Mouse (Mus musculus): Measurements from ENCODE around the gene Pdzd9. TPM values are rescaled to one million over a fixed set of nuclear protein-coding genes. Genes with fewer than 3 reads are reported as not detected.

Gene Pdzd9
- polyA plus RNA-seq, 1 experiment, result 0.11 TPM

DNA sequence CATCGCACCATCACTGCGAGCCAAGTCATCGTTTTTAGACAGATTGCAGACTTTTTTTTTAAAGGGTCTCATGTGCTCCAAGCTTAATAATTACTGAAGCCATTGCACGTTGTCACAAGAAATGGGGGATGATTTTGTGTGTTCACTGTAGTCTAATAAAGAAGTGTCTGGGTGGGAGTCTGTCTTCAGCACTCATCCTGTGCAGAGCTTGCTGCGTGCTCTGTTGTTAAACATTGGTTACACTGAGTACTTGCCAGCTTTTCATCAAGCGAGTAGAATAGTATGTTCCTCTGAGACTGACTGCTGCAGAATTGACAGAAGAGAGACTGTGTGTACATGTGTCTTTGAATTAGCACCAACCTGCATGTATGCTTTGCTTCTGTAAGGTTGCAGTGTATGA lies 15.1 kb upstream of the Pdzd9 start:
- Histone ChIP-seq H3K27me3 (ENCODE audit: control insufficient read depth, insufficient read depth, insufficient read length) (no peaks in the 10 kb centered on the region), H3K4me3 (ENCODE audit: insufficient read depth, poor library complexity, severe bottlenecking) (no peak overlapping the region), H3K79me3 (ENCODE audit: low read depth) (peaks cover 70% of the 10 kb centered on the region), H3K36me3 (ENCODE audit: control insufficient read depth, insufficient read depth) (no peaks in the 10 kb centered on the region), H3K79me2 (ENCODE audit: control insufficient read depth, insufficient read depth) (peaks cover 100% of the 10 kb centered on the region), H3ac (ENCODE audit: control insufficient read depth, insufficient read length, low read depth) (no peak overlapping the region)
- no peak for TF ChIP-seq CEBPB (IDR thresholded peaks at IDR 0.05; ENCODE audit: low read depth)
- TF ChIP-seq USF1 (IDR thresholded peaks at IDR 0.05; ENCODE audit: low read depth), result no peak
- TF ChIP-seq FOSL1 (IDR thresholded peaks at IDR 0.05; ENCODE audit: insufficient read depth, low read length, poor library complexity, severe bottlenecking), result no peak
- no peak for TF ChIP-seq MAX (IDR thresholded peaks at IDR 0.05)
- TF ChIP-seq CTCF (IDR thresholded peaks at IDR 0.05; ENCODE audit: control insufficient read depth, insufficient read depth, insufficient read length), result no peak
- no peak for TF ChIP-seq MYOD1 (IDR thresholded peaks at IDR 0.05; ENCODE audit: control insufficient read depth, insufficient read length, low read depth)
- TF ChIP-seq MYOG (IDR thresholded peaks at IDR 0.05; ENCODE audit: control insufficient read depth, extremely low read depth, insufficient read length), result no peak

DNA sequence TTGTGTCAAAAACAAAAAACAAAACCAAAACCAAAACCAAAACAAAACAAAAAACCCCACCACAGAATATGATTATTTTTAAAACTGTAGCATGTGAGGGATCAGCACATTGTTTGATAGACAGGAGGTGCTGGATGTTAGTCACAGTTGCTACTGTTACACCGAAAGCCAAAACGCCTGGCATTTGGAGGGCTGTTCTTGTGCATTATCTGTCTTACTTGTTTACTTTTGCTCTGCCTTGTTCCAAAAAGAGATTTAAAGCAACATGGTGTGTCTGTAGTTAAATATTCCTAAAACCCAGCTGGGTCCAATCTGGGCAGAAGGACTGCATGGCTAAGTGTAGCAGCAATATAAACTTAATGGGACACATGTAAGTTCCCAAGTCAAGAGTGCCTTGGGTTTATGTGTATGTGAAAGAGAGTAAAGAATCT lies 14.6 kb upstream of the Pdzd9 start:
- H3K36me3 ChIP-seq (ENCODE audit: control insufficient read depth, insufficient read depth), result no peaks in the 10 kb centered on the region
- H3K27me3 ChIP-seq (ENCODE audit: control insufficient read depth, insufficient read depth, insufficient read length), result no peaks in the 10 kb centered on the region
- TF ChIP-seq MAX (IDR thresholded peaks at IDR 0.05) (no peak), MYOG (IDR thresholded peaks at IDR 0.05; ENCODE audit: control insufficient read depth, extremely low read depth, insufficient read length) (no peak), CTCF (IDR thresholded peaks at IDR 0.05; ENCODE audit: control insufficient read depth, insufficient read depth, insufficient read length) (no peak)
- no peak overlapping the region for H3ac ChIP-seq (ENCODE audit: control insufficient read depth, insufficient read length, low read depth)
- H3K4me3 ChIP-seq (ENCODE audit: insufficient read depth, poor library complexity, severe bottlenecking), result no peak overlapping the region
- H3K79me3 ChIP-seq (ENCODE audit: low read depth), result peaks cover 71% of the 10 kb centered on the region
- peaks cover 100% of the 10 kb centered on the region for H3K79me2 ChIP-seq (ENCODE audit: control insufficient read depth, insufficient read depth)

DNA sequence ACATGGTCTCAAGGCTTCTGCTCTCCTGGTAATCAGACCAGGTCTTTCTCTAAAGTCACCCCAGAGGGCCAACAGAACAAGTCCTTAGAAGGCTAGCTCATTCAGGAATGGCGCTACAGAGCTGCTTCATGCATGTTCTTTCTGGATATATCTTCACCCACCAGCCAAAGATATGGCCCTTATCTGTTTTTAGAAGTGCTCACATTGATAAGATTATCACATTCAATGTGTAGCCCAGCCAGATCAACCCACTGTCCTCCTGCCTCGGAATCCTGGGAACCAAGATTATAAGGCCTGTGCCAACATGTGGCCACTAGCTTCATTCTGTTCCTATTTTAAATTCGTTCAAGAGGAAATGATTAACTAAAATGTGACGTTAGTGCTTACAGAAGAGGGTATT lies 11.9 kb upstream of the Pdzd9 start:
- TF ChIP-seq MYOD1 (IDR thresholded peaks at IDR 0.05; ENCODE audit: control insufficient read depth, insufficient read length, low read depth) (no peak), MYOG (IDR thresholded peaks at IDR 0.05; ENCODE audit: control insufficient read depth, extremely low read depth, insufficient read length) (no peak), FOSL1 (IDR thresholded peaks at IDR 0.05; ENCODE audit: insufficient read depth, low read length, poor library complexity, severe bottlenecking) (no peak)

DNA sequence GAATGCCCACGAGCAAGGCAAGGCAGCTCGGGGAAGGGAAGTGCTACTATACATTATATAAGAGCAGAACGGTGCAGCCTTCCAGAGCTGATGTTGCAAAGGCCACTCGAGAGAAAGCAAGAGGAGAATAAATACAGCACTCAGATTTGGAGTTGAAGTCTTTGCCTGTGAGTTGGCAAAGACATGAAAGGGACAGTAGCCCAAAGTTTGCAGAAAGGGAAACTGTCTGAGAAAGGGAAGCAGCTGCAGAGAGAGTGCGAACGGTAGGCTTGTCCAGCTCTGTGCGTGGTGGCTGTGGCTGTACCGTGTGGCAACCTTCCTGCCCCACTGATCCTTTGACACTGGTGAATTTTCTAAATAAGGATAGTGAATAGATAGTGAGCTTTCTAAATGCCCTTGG lies 8.9 kb upstream of the Pdzd9 start:
- Histone ChIP-seq H3K79me2 (ENCODE audit: control insufficient read depth, insufficient read depth) (peaks cover 73% of the 10 kb centered on the region), H3ac (ENCODE audit: control insufficient read depth, insufficient read length, low read depth) (no peak overlapping the region), H3K27me3 (ENCODE audit: control insufficient read depth, insufficient read depth, insufficient read length) (no peaks in the 10 kb centered on the region), H3K36me3 (ENCODE audit: control insufficient read depth, insufficient read depth) (no peaks in the 10 kb centered on the region), H3K79me3 (ENCODE audit: low read depth) (peaks cover 57% of the 10 kb centered on the region), H3K4me3 (ENCODE audit: insufficient read depth, poor library complexity, severe bottlenecking) (no peak overlapping the region)
- TF ChIP-seq MYOG (IDR thresholded peaks at IDR 0.05; ENCODE audit: control insufficient read depth, extremely low read depth, insufficient read length), result no peak
- TF ChIP-seq CEBPB (IDR thresholded peaks at IDR 0.05; ENCODE audit: low read depth), result no peak
- TF ChIP-seq USF1 (IDR thresholded peaks at IDR 0.05; ENCODE audit: low read depth), result no peak
- no peak for TF ChIP-seq MAX (IDR thresholded peaks at IDR 0.05)
- no peak for TF ChIP-seq CTCF (IDR thresholded peaks at IDR 0.05; ENCODE audit: control insufficient read depth, insufficient read depth, insufficient read length)
- no peak for TF ChIP-seq MYOD1 (IDR thresholded peaks at IDR 0.05; ENCODE audit: control insufficient read depth, insufficient read length, low read depth)
- no peak for TF ChIP-seq FOSL1 (IDR thresholded peaks at IDR 0.05; ENCODE audit: insufficient read depth, low read length, poor library complexity, severe bottlenecking)

More for the DNA sequence above, 11.9 kb upstream of the Pdzd9 start:
- peaks cover 78% of the 10 kb centered on the region for H3K79me3 ChIP-seq (ENCODE audit: low read depth)
- no peaks in the 10 kb centered on the region for H3K27me3 ChIP-seq (ENCODE audit: control insufficient read depth, insufficient read depth, insufficient read length)
- peaks cover 96% of the 10 kb centered on the region for H3K79me2 ChIP-seq (ENCODE audit: control insufficient read depth, insufficient read depth)
- H3ac ChIP-seq (ENCODE audit: control insufficient read depth, insufficient read length, low read depth), result no peak overlapping the region
- H3K36me3 ChIP-seq (ENCODE audit: control insufficient read depth, insufficient read depth), result no peaks in the 10 kb centered on the region
- H3K4me3 ChIP-seq (ENCODE audit: insufficient read depth, poor library complexity, severe bottlenecking), result no peak overlapping the region

DNA sequence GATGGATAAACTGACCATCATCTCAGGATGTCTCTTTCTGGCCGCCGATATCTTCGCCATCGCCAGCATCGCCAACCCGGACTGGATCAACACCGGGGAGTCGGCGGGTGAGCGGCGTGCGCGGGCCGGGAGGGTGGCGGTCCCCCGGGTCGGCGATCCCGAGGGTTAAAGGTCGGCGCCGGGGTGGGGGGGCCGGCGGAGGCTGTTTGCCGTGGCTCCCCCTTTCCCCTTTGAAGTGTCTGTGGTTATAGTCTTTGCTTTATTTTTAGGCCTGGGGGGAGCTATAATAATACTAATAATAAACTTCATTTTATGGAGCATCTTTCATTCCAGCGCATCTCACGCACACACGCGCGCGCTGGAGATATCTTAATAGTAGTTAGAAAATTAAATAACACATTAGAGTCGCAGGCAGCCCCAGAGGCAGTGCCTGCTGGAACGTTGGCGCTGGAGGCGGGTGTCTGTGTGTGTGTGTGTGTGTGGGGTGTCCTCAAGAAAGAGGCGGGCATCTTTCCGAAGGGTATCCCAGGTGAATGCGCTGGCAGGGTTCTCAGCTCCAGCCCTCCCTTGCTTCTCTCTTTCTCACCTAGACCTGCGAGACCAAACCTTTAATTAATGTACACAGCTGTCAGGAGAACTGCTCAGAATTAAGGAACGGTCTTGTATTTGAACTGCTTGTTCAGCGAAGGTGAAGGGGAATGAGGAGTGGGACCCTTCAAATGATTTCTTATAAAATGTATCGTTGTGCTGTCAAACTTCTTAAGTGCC lies 7.8 kb upstream of the Pdzd9 start:
- TF ChIP-seq MYOD1 (IDR thresholded peaks at IDR 0.05; ENCODE audit: control insufficient read depth, insufficient read length, low read depth) (no peak), CTCF (IDR thresholded peaks at IDR 0.05; ENCODE audit: control insufficient read depth, insufficient read depth, insufficient read length) (no peak), MYOG (IDR thresholded peaks at IDR 0.05; ENCODE audit: control insufficient read depth, extremely low read depth, insufficient read length) (no peak), USF1 (IDR thresholded peaks at IDR 0.05; ENCODE audit: low read depth) (no peak), CEBPB (IDR thresholded peaks at IDR 0.05; ENCODE audit: low read depth) (no peak), MAX (IDR thresholded peaks at IDR 0.05) (no peak), FOSL1 (IDR thresholded peaks at IDR 0.05; ENCODE audit: insufficient read depth, low read length, poor library complexity, severe bottlenecking) (no peak)
- peaks cover 62% of the 10 kb centered on the region for H3K79me2 ChIP-seq (ENCODE audit: control insufficient read depth, insufficient read depth)
- H3K27me3 ChIP-seq (ENCODE audit: control insufficient read depth, insufficient read depth, insufficient read length), result no peaks in the 10 kb centered on the region
- peaks cover 48% of the 10 kb centered on the region for H3K79me3 ChIP-seq (ENCODE audit: low read depth)
- peak overlapping the region; percentile 49 for H3K4me3 ChIP-seq (ENCODE audit: insufficient read depth, poor library complexity, severe bottlenecking)
- H3K36me3 ChIP-seq (ENCODE audit: control insufficient read depth, insufficient read depth), result no peaks in the 10 kb centered on the region
- H3ac ChIP-seq (ENCODE audit: control insufficient read depth, insufficient read length, low read depth), result peak overlapping the region; percentile 90
